Mouse (Mus musculus) intestine, embryonic 16.5 days (tissue): ENCODE data around the gene Pde4d. TPM values are rescaled to one million over a fixed set of nuclear protein-coding genes. Genes with fewer than 3 reads are reported as not detected.

Experiments
- ATAC-seq: fragments of 200-750 bp; cut with Nextera tagmentation; 2 replicates; pipeline ENCODE4 v1.8.0; 2017; ENCODE audit warnings: moderate TSS enrichment, moderate library complexity
- H3K27ac ChIP-seq: fragments of 300-500 bp; sonication (generic); 2 replicates; pipeline ENCODE4 v1.5.1; 2014; ENCODE audit warnings: mild to moderate bottlenecking, low read length
- H3K27me3 ChIP-seq: fragments of 300-500 bp; sonication (generic); replicated peaks from 2 replicates; pipeline ENCODE4 v1.6.1; 2014; ENCODE audit warnings: low read length, control low read depth, mixed read lengths; ENCODE audit not compliant: control insufficient read depth, insufficient read depth
- H3K36me3 ChIP-seq: fragments of 300-500 bp; sonication (generic); 2 replicates; pipeline ENCODE4 v1.6.1; 2014; ENCODE audit warnings: low read length, control low read depth; ENCODE audit not compliant: control insufficient read depth, insufficient read depth
- H3K4me1 ChIP-seq: fragments of 300-500 bp; sonication (generic); 2 replicates; pipeline ENCODE4 v1.6.1; 2014; ENCODE audit warnings: low read length, control low read depth, mixed read lengths; ENCODE audit not compliant: control insufficient read depth, insufficient read depth
- H3K4me2 ChIP-seq: fragments of 300-500 bp; sonication (generic); 2 replicates; pipeline ENCODE4 v1.6.1; 2014; ENCODE audit warnings: low read depth, low read length, control low read depth
- H3K4me3 ChIP-seq: fragments of 300-500 bp; sonication (generic); 2 replicates; pipeline ENCODE4 v1.5.1; 2014; ENCODE audit warnings: mild to moderate bottlenecking, low read length
- H3K9ac ChIP-seq: fragments of 300-500 bp; sonication (generic); 2 replicates; pipeline ENCODE4 v1.6.1; 2014; ENCODE audit warnings: low read depth, low read length
- H3K9me3 ChIP-seq: fragments of 300-500 bp; sonication (generic); 2 replicates; pipeline ENCODE4 v1.6.1; 2016; ENCODE audit warnings: low read length, control low read depth; ENCODE audit not compliant: control insufficient read depth
- WGBS: fragments of 180-500 bp; shearing (Covaris S2); extraction: QIAGEN DNeasy Blood & Tissue Kit; methylation state at CpG from one replicate; pipeline ENCODE4 v1.1.7; 2014; 5-methylcytosine and 5-hydroxymethylcytosine counted together
- polyA plus RNA-seq: library from polyadenylated mRNA; unstranded; fragments of >200 nt; fragmentation: Nextera tagmentation; extraction: Ambion mirVana; gene quantifications from 2 replicates; pipeline ENCODE4 v1.2.1, GENCODE M21; 2015

Pde4d gene
- polyA plus RNA-seq, 1 experiment from 2014 or later = 25.3 TPM

- no peak overlapping the region for H3K9ac ChIP-seq
- H3K9me3 ChIP-seq = no peaks in the 10 kb centered on the region
- H3K4me1 ChIP-seq = peaks cover 5% of the 10 kb centered on the region; the same call in 1 of the 2 replicates
- H3K27me3 ChIP-seq = no peaks in the 10 kb centered on the region
- ATAC-seq = no peak
- WGBS = 81% methylated on average over 4 of the region's 4 CpGs
- H3K4me3 ChIP-seq = no peak overlapping the region
- no peaks in the 10 kb centered on the region for H3K36me3 ChIP-seq
- H3K27ac ChIP-seq = no peak overlapping the region
- no peak overlapping the region for H3K4me2 ChIP-seq
Observed at GRCm38 (mm10) chr13:109906342-109906888, 1456.7 kb downstream of the Pde4d start.

- Histone ChIP-seq H3K9ac (no peak overlapping the region), H3K27ac (no peak overlapping the region), H3K9me3 (no peaks in the 10 kb centered on the region), H3K4me2 (no peak overlapping the region), H3K4me3 (no peak overlapping the region), H3K36me3 (no peaks in the 10 kb centered on the region), H3K27me3 (no peaks in the 10 kb centered on the region), H3K4me1 (peaks cover 5% of the 10 kb centered on the region; the same call in 1 of the 2 replicates)
- no peak for ATAC-seq
- 36% methylated on average over 9 of the region's 9 CpGs for WGBS
Observed at GRCm38 (mm10) chr13:109907634-109908033, 1457.9 kb downstream of the Pde4d start.

GRCm38 (mm10) chr13:109908386-109908785 is 1458.6 kb downstream of the Pde4d start:
- no peak overlapping the region for H3K4me2 ChIP-seq
- H3K36me3 ChIP-seq = no peaks in the 10 kb centered on the region
- no peak overlapping the region for H3K9ac ChIP-seq
- 69% methylated on average over 3 of the region's 3 CpGs for WGBS
- no peak overlapping the region for H3K4me3 ChIP-seq
- H3K4me1 ChIP-seq = peaks cover 4% of the 10 kb centered on the region; the same call in 1 of the 2 replicates
- no peak overlapping the region for H3K27ac ChIP-seq
- H3K9me3 ChIP-seq = no peaks in the 10 kb centered on the region
- no peak for ATAC-seq
- no peaks in the 10 kb centered on the region for H3K27me3 ChIP-seq

DNA sequence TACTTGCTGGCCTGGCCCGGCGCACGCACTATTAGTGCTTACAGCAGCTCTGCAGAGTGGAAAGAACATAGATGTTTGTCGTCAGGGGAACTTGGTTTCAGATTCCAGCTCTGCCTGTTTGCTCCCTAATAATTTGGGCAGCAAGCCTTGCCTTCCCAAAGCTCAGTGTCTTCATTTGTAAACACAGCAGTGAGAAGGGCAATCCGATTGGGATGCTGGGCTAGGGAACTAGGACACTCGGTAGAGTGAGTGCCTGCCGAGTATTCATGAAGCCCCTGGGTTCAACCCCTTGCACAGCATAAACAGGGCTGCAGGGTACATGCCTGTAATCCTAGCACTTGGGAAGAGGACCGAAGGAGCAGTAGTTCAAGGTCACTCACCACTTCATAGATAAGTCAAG is 1459.4 kb downstream of the Pde4d start:
- H3K27me3 ChIP-seq = no peaks in the 10 kb centered on the region
- H3K9me3 ChIP-seq = no peaks in the 10 kb centered on the region
- no peak overlapping the region for H3K4me3 ChIP-seq
- no peaks in the 10 kb centered on the region for H3K4me1 ChIP-seq
- H3K27ac ChIP-seq = no peak overlapping the region
- WGBS = 68% methylated on average over 8 of the region's 8 CpGs
- ATAC-seq = no peak
- no peak overlapping the region for H3K9ac ChIP-seq
- H3K4me2 ChIP-seq = no peak overlapping the region
- no peaks in the 10 kb centered on the region for H3K36me3 ChIP-seq

- no peak overlapping the region for H3K4me2 ChIP-seq
- no peaks in the 10 kb centered on the region for H3K36me3 ChIP-seq
- H3K4me1 ChIP-seq = peaks cover 10% of the 10 kb centered on the region
- H3K27ac ChIP-seq = no peak overlapping the region
- no peaks in the 10 kb centered on the region for H3K9me3 ChIP-seq
- WGBS = 91% methylated on average over 8 of the region's 8 CpGs
- no peaks in the 10 kb centered on the region for H3K27me3 ChIP-seq
- no peak overlapping the region for H3K9ac ChIP-seq
- no peak overlapping the region for H3K4me3 ChIP-seq
- ATAC-seq = no peak
Observed at GRCm38 (mm10) chr13:109910915-109911314, 1461.2 kb downstream of the Pde4d start.

DNA sequence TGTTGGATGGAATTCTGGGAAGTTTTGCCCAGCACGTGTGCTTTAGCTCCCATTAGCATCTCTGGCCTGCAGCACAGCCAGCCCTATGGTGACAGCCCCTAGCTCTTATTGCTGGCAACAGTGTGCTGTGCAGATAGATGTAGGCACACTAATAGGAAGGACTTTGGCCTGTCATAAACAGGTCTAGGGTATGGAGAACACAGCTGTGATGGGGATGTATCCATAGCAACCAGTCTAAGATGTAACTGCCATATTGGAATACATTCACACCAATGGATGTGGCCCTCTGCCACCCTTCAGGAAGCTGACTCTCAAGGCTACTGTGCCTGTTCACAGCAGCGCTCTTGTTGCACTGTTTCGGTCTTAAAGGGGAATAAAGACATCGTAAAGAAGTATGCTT is 1462.9 kb downstream of the Pde4d start:
- no peaks in the 10 kb centered on the region for H3K36me3 ChIP-seq
- 77% methylated on average over 4 of the region's 4 CpGs for WGBS
- H3K27me3 ChIP-seq = no peaks in the 10 kb centered on the region
- peaks cover 10% of the 10 kb centered on the region for H3K4me1 ChIP-seq
- peak; percentile 74 for ATAC-seq
- no peak overlapping the region for H3K9ac ChIP-seq
- H3K4me3 ChIP-seq = no peak overlapping the region
- no peaks in the 10 kb centered on the region for H3K9me3 ChIP-seq
- H3K4me2 ChIP-seq = no peak overlapping the region
- H3K27ac ChIP-seq = no peak overlapping the region

DNA sequence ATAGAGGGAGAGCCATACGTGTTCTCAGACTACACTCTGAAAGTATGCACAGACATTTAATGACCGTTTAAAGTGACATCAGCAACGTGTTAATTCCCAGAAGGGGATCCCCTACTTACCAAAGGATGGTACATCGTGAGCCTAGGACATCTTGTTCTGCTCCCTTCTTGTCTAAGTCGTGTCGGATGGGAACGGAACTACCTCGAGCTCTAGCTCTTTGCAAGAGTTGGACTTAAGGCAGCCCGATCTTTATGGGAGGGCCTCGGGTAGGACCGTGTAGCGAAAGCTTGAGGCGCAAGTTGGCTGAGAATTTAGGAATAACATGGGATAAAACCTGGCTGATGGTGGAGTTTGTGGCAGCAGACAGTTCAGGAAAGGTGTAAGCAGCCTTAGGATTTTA is 1464.5 kb downstream of the Pde4d start:
- H3K9me3 ChIP-seq = no peaks in the 10 kb centered on the region
- WGBS = 83% methylated on average over 13 of the region's 13 CpGs
- H3K4me2 ChIP-seq = no peak overlapping the region
- no peaks in the 10 kb centered on the region for H3K36me3 ChIP-seq
- no peak overlapping the region for H3K27ac ChIP-seq
- no peak for ATAC-seq
- no peak overlapping the region for H3K4me3 ChIP-seq
- peaks cover 10% of the 10 kb centered on the region for H3K4me1 ChIP-seq
- H3K27me3 ChIP-seq = no peaks in the 10 kb centered on the region
- H3K9ac ChIP-seq = no peak overlapping the region

- Histone ChIP-seq H3K27ac (no peak overlapping the region), H3K4me3 (no peak overlapping the region), H3K9me3 (no peaks in the 10 kb centered on the region), H3K4me1 (peaks cover 10% of the 10 kb centered on the region), H3K9ac (no peak overlapping the region), H3K27me3 (no peaks in the 10 kb centered on the region), H3K4me2 (no peak overlapping the region), H3K36me3 (no peaks in the 10 kb centered on the region)
- 18% methylated on average over 5 of the region's 5 CpGs for WGBS
- ATAC-seq = peak; percentile 43; the same call in 1 of the 2 replicates
Observed at GRCm38 (mm10) chr13:109914846-109915245, 1465.1 kb downstream of the Pde4d start.

DNA sequence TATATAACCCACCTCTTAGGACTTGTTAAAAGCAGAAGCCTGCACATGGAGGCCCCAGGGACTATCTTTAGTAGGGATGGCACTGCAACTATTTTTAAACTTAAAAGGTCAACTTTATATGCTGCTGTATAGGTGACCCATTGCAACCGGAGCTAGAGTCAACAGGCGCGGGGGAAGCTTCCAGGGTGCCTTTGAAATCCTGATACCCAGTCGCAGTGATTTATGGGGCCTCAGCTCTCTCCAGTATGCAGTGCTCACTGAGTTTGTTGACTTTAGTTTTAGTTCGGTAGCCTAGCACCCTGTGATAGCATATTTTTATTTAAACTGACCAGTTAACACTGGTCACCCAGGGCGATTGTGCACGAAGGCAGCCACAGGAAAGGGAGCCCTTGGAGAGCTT is 1465.8 kb downstream of the Pde4d start:
- Histone ChIP-seq H3K27ac (no peak overlapping the region), H3K36me3 (no peaks in the 10 kb centered on the region), H3K9me3 (no peaks in the 10 kb centered on the region), H3K4me3 (no peak overlapping the region), H3K27me3 (no peaks in the 10 kb centered on the region), H3K4me1 (peaks cover 10% of the 10 kb centered on the region), H3K9ac (no peak overlapping the region), H3K4me2 (no peak overlapping the region)
- peak; percentile 34; the same call in 1 of the 2 replicates for ATAC-seq
- 27% methylated on average over 7 of the region's 7 CpGs for WGBS

GRCm38 (mm10) chr13:109915964-109916363 is 1466.2 kb downstream of the Pde4d start:
- Histone ChIP-seq H3K4me3 (no peak overlapping the region), H3K4me1 (peaks cover 10% of the 10 kb centered on the region), H3K9me3 (no peaks in the 10 kb centered on the region), H3K27me3 (no peaks in the 10 kb centered on the region), H3K4me2 (no peak overlapping the region), H3K9ac (no peak overlapping the region), H3K36me3 (no peaks in the 10 kb centered on the region), H3K27ac (no peak overlapping the region)
- ATAC-seq = no peak
- 59% methylated on average over 5 of the region's 5 CpGs for WGBS
